Mouse (Mus musculus) gonadal fat pad, adult 2 months (tissue): Measurements from ENCODE around the gene Klhl18. TPM values are rescaled to one million over a fixed set of nuclear protein-coding genes. Genes with fewer than 3 reads are reported as not detected.
A peak's percentile ranks its signal among the peaks of the same experiment; 100 is the strongest.

ENCODE experiments used
- DNase-seq: peaks from one replicate; pipeline ENCODE4 v3.0.0-alpha.2; 2012; ENCODE audit warnings: low read depth
- polyA plus RNA-seq: library from polyadenylated mRNA; depleted of rRNA; stranded (reverse); fragments of >200 nt; gene quantifications from 2 replicates; pipeline ENCODE4 v1.2.3, GENCODE M21; 2012; rRNA removed

Gene Klhl18
- polyA plus RNA-seq, result 13.4 and 14.7 TPM in 2 replicates

DNA sequence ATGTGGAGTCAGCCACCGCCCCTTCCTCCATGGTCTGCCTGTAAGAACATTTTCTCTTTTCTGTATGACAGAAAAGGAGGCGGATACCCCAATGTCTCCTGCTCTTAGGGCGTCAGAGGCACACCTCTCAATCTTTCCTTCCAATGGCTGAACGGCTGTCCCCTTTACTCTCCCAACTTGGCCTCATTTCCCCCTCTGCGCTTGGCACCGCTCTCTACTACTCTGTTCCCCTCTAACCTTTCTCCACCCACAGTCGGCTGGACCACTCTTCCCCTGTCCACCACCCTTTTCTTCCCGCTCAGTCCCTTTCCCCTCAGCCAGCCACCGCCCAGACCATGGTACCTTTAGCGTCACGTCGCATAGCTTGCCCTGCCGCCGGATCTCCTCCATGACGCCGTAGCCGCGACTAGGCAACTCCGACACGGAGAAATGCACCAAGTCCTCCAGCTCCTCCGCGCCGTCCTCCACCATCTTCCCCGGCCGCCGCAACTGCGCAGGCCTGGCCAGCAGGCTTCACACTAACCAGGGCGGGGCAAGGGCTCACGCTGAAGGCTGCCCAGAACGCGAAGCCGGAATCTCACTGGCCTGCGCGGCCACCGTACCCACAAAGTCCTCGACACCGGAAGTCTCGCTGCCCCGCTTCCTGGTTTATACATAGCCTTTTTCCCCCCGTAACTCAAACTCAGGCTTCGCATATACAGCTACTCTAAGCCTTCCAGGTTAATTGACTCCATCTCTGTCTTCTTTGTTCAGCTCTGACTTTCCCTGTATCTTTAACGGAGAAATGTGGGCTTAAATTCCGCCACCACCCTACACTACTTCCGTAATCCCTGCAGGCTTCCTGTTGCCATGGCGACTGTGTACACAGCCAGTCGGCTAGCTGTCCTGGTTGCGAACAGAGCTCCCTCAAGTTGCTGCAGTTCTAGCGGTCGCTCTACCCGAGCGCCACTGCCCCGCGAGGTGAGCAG is at the start of gene Klhl18, which contains the start of gene Kif9:
Klhl18 (minus strand) TSS at position 571 of the 968 bp plus-strand sequence.
Kif9 (plus strand) TSS at position 835 of the 968 bp plus-strand sequence.
- DNase-seq, result peak; percentile 73

GRCm38 (mm10) chr9:110525737-110526136 is 49.2 kb upstream of the Klhl18 start:
- DNase-seq, result no peak

GRCm38 (mm10) chr9:110490913-110491312 is 14.4 kb upstream of the Klhl18 start:
- DNase-seq, result no peak

- no peak for DNase-seq
Measured at GRCm38 (mm10) chr9:110488841-110489240, 12.3 kb upstream of the Klhl18 start.

- no peak for DNase-seq
Measured at GRCm38 (mm10) chr9:110478639-110479038, 2.1 kb upstream of the Klhl18 start.

DNA sequence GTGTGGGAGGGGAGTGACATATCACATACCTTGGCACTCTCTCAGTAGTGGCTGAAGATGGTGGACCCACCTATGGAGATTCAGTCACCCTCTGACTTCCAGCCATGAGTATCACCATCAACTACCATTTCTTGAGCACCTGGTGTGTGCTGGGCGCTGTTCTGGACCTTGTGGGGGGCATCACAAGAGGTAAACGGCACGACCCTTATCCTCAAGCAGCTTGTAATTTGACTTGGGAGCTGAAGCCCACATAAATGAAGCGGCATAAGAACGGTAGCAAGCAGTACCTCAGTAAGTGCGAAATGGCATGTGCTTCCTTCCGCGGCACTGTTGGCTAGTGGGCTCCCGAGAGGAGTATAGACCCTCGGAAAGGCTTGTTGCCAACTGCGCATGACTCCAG is 1.5 kb upstream of the Klhl18 start:
- DNase-seq, result no peak

GRCm38 (mm10) chr9:110466179-110466578 is 10.3 kb downstream of the Klhl18 start:
- no peak for DNase-seq

DNA sequence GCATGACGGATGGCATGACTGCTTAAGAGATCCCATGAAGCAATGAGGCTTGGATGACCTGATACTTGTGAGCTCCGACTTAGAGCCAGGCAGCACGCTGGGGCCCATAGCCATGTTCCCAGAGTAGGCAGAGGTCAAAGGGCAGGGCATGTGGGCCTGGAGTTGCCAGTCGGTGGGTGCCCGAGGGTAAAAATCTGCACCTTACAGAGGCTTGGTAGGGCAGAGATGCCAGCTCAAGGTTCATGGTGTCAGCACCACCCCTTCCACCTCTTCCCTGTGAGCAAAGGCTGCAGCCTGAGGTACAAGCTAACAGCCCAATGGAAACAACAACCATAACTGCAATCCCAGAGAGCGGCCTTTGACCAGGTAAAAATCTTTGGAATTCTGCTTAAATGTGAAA is 11.2 kb downstream of the Klhl18 start:
- no peak for DNase-seq

DNA sequence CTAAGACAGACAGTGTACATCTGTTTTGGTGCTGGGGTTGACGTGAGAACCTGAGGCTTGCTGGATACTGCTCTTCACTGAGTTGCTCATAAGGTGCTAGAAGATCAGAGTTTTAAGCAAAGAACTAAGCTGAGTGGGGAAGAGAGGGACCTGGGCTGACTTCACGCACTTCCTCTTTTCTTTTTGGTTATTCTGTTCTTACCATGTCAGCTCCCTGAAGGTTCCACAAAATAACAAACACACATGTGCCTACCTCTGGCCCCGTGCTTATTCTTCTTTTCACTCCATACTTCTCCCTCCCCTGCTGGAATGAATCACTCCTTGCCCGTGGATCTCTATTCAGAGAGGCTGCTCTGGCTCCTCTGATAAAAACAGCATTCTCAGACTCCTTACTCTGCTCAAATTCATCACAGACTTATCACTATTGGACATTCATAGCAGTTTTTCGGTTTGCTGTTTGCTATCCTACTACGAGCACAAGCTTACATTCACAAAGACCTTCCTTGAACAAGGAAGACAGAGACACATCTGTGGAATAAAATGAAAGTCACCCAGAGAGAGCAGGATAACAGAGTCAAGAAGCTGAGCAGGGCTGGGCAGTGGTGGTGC is 12.4 kb downstream of the Klhl18 start:
- no peak for DNase-seq

DNA sequence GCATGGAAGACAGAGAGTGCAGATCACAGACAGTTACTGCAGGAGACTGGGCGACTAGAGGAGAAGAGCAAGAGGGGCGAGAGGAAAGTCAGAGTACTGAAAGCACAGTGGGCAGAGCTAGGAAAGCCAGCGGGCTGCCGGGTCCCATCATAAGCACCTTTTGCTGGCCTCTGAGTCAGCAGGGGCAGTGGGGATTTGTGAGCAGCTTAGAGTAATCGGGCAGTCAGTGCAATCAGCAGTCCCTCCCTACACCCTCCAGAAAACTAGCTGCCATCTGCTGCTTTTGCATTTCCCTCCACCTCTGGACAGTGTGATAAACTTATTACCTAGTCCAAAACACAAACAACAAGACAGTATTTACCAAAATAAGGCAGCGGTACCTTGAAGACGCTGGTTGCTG is 14.2 kb downstream of the Klhl18 start:
- no peak for DNase-seq

- DNase-seq, result no peak
Measured at GRCm38 (mm10) chr9:110460884-110461815, 15.3 kb downstream of the Klhl18 start.

DNA sequence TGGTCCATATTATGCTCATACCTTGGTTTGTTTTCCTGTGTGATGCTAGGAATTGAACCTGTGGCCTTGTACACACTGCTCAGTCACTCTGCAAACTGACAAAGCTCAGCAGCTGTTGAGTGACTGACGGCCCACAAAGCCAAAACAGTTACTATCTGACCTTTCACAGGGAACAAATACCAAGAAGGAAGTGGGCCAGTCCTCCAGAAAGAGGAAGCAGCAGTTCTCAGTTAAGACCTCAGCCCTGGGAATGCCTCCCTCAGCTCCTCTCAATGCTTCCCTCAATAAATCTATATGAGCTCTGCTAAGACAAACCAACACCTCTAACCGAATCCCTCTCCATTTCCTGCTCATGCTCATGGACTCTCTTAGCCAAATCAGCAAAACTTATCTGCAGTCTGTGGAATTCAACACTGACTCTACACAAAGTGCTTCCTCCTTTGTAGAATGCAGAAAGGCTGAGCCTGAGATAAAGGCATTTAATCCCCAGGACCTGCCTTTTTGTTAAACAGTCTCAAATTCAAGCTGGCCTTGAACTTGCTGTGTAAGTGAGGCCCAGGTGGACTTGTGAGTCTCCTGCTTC is 17.3 kb downstream of the Klhl18 start:
- DNase-seq, result no peak

GRCm38 (mm10) chr9:110457926-110458325 is 18.6 kb downstream of the Klhl18 start:
- DNase-seq, result no peak

DNA sequence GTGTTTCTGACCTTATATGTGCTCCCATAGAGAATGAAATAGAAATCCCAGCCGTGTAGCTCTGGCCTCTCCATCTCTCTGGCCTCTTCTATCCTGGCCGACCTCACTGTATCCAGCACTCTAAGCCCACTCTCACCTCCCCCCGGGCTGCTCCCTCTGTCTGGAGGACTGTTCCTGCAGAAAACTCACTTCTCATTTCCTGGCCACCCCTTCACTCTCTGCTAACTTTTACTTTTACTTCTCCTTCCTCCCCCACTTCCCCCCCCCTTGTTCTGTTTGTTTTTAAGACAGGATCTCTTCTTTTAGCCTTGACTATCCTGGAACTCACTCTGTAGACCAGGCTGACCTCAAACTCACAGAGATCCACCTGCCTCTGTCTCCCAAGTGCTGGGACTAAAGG is 24.0 kb downstream of the Klhl18 start:
- DNase-seq, result no peak

GRCm38 (mm10) chr9:110448857-110449617 is 27.5 kb downstream of the Klhl18 start:
- peak; percentile 27 for DNase-seq

- DNase-seq, result no peak
Measured at GRCm38 (mm10) chr9:110448356-110448755, 28.1 kb downstream of the Klhl18 start.

GRCm38 (mm10) chr9:110440559-110440958 is 35.9 kb downstream of the Klhl18 start:
- DNase-seq, result no peak

GRCm38 (mm10) chr9:110440049-110440448 is 36.4 kb downstream of the Klhl18 start:
- no peak for DNase-seq

- no peak for DNase-seq
Measured at GRCm38 (mm10) chr9:110436041-110436440, 40.5 kb downstream of the Klhl18 start.

DNA sequence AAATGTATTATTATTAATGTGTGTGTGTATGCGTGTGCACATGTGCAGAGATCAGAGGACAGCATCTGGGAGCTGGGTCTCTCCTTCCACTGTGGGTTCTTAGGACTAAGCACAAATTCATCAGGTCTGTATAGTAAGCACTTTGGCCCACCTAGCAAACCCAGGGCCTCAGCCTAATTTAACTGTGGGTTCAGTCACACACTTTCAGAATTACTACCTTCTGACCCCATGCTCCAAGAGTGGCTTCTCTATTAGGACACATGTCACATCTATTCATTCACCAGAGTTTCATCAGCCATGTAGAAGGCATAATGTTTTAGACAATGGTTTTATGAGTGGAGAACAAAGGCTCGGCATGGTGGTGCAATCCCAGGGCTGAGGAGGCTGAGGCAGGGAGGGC is 43.4 kb downstream of the Klhl18 start:
- no peak for DNase-seq

GRCm38 (mm10) chr9:110431241-110431640 is 45.3 kb downstream of the Klhl18 start:
- DNase-seq, result no peak
